Mouse (Mus musculus) bone marrow, adult 2 months (tissue): ENCODE data around the gene Eapp.

ENCODE experiments used
- CTCF ChIP-seq: fragments of 200-500 bp; IDR thresholded peaks from 2 replicates; pipeline ENCODE4 v1.5.1; 2011; ENCODE audit warnings: low read length, control low read depth; ENCODE audit not compliant: control insufficient read depth, insufficient read depth
- POLR2A ChIP-seq: fragments of 200-500 bp; IDR thresholded peaks from 2 replicates; pipeline ENCODE4 v1.6.1; 2011; ENCODE audit warnings: low read depth, mild to moderate bottlenecking, control low read depth, low read length, borderline replicate concordance; ENCODE audit not compliant: control insufficient read depth

DNA sequence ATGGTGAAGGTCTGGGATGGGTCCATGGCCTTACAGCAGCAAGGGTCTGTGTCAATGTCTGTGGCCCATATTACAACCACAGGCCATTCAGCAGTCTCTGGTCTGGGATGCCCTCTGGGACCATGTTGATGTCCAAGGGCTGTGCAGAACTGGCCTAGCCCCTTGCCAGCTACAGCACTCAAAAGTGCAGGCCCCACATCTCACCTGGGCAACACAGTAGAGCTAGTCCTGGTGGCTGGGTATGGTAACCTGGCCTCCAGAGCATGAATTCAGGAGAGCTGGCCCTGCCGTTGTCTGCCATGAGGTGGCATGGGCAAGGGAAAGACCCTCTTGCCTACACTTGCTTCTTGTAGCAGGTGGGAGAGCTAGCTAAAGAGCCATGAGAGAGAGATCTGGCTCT, 27.6 kb downstream of the Eapp start:
- no peak for TF ChIP-seq CTCF
- no peak for TF ChIP-seq POLR2A
